Mouse (Mus musculus): ENCODE measurements around the gene Spcs2. TPM values are rescaled to one million over a fixed set of nuclear protein-coding genes. Genes with fewer than 3 reads are reported as not detected.
A peak's percentile ranks its signal among the peaks of the same experiment; 100 is the strongest.

The Spcs2 gene
- polyA plus RNA-seq, 1 experiment from 2014 or later: 318 TPM

- no peak overlapping the region for H3K9ac ChIP-seq (replicated peaks; ENCODE audit: low read depth)
- TF ChIP-seq EP300 (IDR thresholded peaks at IDR 0.05) (no peak), CTCF (IDR thresholded peaks at IDR 0.05) (no peak)
- no peak overlapping the region for H3K27ac ChIP-seq (ENCODE audit: low read length)
- no peaks in the 10 kb centered on the region for H3K36me3 ChIP-seq (ENCODE audit: insufficient read depth, low read length)
- H3K4me3 ChIP-seq (ENCODE audit: low read depth, low read length): no peak overlapping the region
- no peak for ATAC-seq
- H3K4me1 ChIP-seq (ENCODE audit: insufficient read depth, low read depth, low read length): peaks cover 8% of the 10 kb centered on the region; the same call in 1 of the 2 replicates
- no peaks in the 10 kb centered on the region for H3K9me3 ChIP-seq (ENCODE audit: low read length)
- H3K4me2 ChIP-seq (replicated peaks; ENCODE audit: low read depth, low read length): no peak overlapping the region
- no peak for DNase-seq (ENCODE audit: low spot score)
- 77% methylated on average over 14 of the region's 14 CpGs for WGBS
- H3K27me3 ChIP-seq (replicated peaks; ENCODE audit: insufficient read depth, low read length): no peaks in the 10 kb centered on the region
Measured at GRCm38 (mm10) chr7:99856266-99856861, 6.9 kb downstream of the Spcs2 start.

GRCm38 (mm10) chr7:99854311-99854710 lies 9.0 kb downstream of the Spcs2 start:
- Histone ChIP-seq H3K36me3 (ENCODE audit: insufficient read depth, low read length) (no peaks in the 10 kb centered on the region), H3K4me2 (replicated peaks; ENCODE audit: low read depth, low read length) (no peak overlapping the region), H3K9me3 (ENCODE audit: low read length) (no peaks in the 10 kb centered on the region), H3K9ac (replicated peaks; ENCODE audit: low read depth) (no peak overlapping the region), H3K4me3 (ENCODE audit: low read depth, low read length) (no peak overlapping the region), H3K27me3 (replicated peaks; ENCODE audit: insufficient read depth, low read length) (no peaks in the 10 kb centered on the region), H3K4me1 (ENCODE audit: insufficient read depth, low read depth, low read length) (peaks cover 8% of the 10 kb centered on the region; the same call in 1 of the 2 replicates), H3K27ac (ENCODE audit: low read length) (no peak overlapping the region)
- ATAC-seq (no peak), DNase-seq (ENCODE audit: low spot score) (no peak)
- peak; percentile 40 for TF ChIP-seq CTCF (IDR thresholded peaks at IDR 0.05)
- TF ChIP-seq EP300 (IDR thresholded peaks at IDR 0.05): no peak
- 70% methylated on average over 4 of the region's 4 CpGs for WGBS

GRCm38 (mm10) chr7:99853350-99853749 lies 9.9 kb downstream of the Spcs2 start:
- DNase-seq (ENCODE audit: low spot score) (no peak), ATAC-seq (no peak)
- Histone ChIP-seq H3K9ac (replicated peaks; ENCODE audit: low read depth) (no peak overlapping the region), H3K27ac (ENCODE audit: low read length) (no peak overlapping the region), H3K36me3 (ENCODE audit: insufficient read depth, low read length) (no peaks in the 10 kb centered on the region), H3K9me3 (ENCODE audit: low read length) (no peaks in the 10 kb centered on the region), H3K4me3 (ENCODE audit: low read depth, low read length) (no peak overlapping the region), H3K27me3 (replicated peaks; ENCODE audit: insufficient read depth, low read length) (no peaks in the 10 kb centered on the region), H3K4me2 (replicated peaks; ENCODE audit: low read depth, low read length) (no peak overlapping the region), H3K4me1 (ENCODE audit: insufficient read depth, low read depth, low read length) (peaks cover 8% of the 10 kb centered on the region; the same call in 1 of the 2 replicates)
- TF ChIP-seq CTCF (IDR thresholded peaks at IDR 0.05) (peak; percentile 40), EP300 (IDR thresholded peaks at IDR 0.05) (no peak)
- 82% methylated on average over 7 of the region's 7 CpGs for WGBS

- Histone ChIP-seq H3K4me2 (replicated peaks; ENCODE audit: low read depth, low read length) (no peak overlapping the region), H3K9me3 (ENCODE audit: low read length) (no peaks in the 10 kb centered on the region), H3K27ac (ENCODE audit: low read length) (no peak overlapping the region), H3K9ac (replicated peaks; ENCODE audit: low read depth) (no peak overlapping the region), H3K4me1 (ENCODE audit: insufficient read depth, low read depth, low read length) (no peaks in the 10 kb centered on the region), H3K27me3 (replicated peaks; ENCODE audit: insufficient read depth, low read length) (no peaks in the 10 kb centered on the region), H3K4me3 (ENCODE audit: low read depth, low read length) (no peak overlapping the region), H3K36me3 (ENCODE audit: insufficient read depth, low read length) (no peaks in the 10 kb centered on the region; the same call in 1 of the 2 replicates)
- 77% methylated on average over 6 of the region's 6 CpGs for WGBS
- no peak for TF ChIP-seq CTCF (IDR thresholded peaks at IDR 0.05)
- no peak for TF ChIP-seq EP300 (IDR thresholded peaks at IDR 0.05)
- no peak for DNase-seq (ENCODE audit: low spot score)
- ATAC-seq: no peak
Measured at GRCm38 (mm10) chr7:99851618-99852017, 11.6 kb downstream of the Spcs2 start.

GRCm38 (mm10) chr7:99851121-99851520 lies 12.1 kb downstream of the Spcs2 start:
- DNase-seq (ENCODE audit: low spot score): no peak
- Histone ChIP-seq H3K9ac (replicated peaks; ENCODE audit: low read depth) (no peak overlapping the region), H3K4me3 (ENCODE audit: low read depth, low read length) (no peak overlapping the region), H3K9me3 (ENCODE audit: low read length) (no peaks in the 10 kb centered on the region), H3K36me3 (ENCODE audit: insufficient read depth, low read length) (peaks cover 5% of the 10 kb centered on the region), H3K4me2 (replicated peaks; ENCODE audit: low read depth, low read length) (no peak overlapping the region), H3K4me1 (ENCODE audit: insufficient read depth, low read depth, low read length) (no peaks in the 10 kb centered on the region), H3K27me3 (replicated peaks; ENCODE audit: insufficient read depth, low read length) (no peaks in the 10 kb centered on the region), H3K27ac (ENCODE audit: low read length) (no peak overlapping the region)
- no peak for ATAC-seq
- TF ChIP-seq EP300 (IDR thresholded peaks at IDR 0.05) (no peak), CTCF (IDR thresholded peaks at IDR 0.05) (no peak)
- 84% methylated on average over 1 of the region's 1 CpGs for WGBS

GRCm38 (mm10) chr7:99850534-99850933 lies 12.7 kb downstream of the Spcs2 start:
- Histone ChIP-seq H3K4me3 (ENCODE audit: low read depth, low read length) (no peak overlapping the region), H3K4me1 (ENCODE audit: insufficient read depth, low read depth, low read length) (no peaks in the 10 kb centered on the region), H3K9ac (replicated peaks; ENCODE audit: low read depth) (no peak overlapping the region), H3K27me3 (replicated peaks; ENCODE audit: insufficient read depth, low read length) (no peaks in the 10 kb centered on the region), H3K9me3 (ENCODE audit: low read length) (no peaks in the 10 kb centered on the region), H3K4me2 (replicated peaks; ENCODE audit: low read depth, low read length) (no peak overlapping the region), H3K27ac (ENCODE audit: low read length) (no peak overlapping the region), H3K36me3 (ENCODE audit: insufficient read depth, low read length) (peaks cover 6% of the 10 kb centered on the region)
- 91% methylated on average over 5 of the region's 5 CpGs for WGBS
- DNase-seq (ENCODE audit: low spot score) (no peak), ATAC-seq (no peak)
- TF ChIP-seq EP300 (IDR thresholded peaks at IDR 0.05): no peak
- no peak for TF ChIP-seq CTCF (IDR thresholded peaks at IDR 0.05)
